Mouse (Mus musculus): Measurements from ENCODE around the gene Bard1. TPM values are rescaled to one million over a fixed set of nuclear protein-coding genes. Genes with fewer than 3 reads are reported as not detected.

The Bard1 gene
- total and polyA plus RNA-seq, 3 experiments, result 8.1 to 10.9 TPM; not detected in 1

GRCm38 (mm10) chr1:71056143-71056542, 46.8 kb downstream of the Bard1 start:
- no peak overlapping the region for H3K9ac ChIP-seq (ENCODE audit: control insufficient read depth, low read depth, low read length, poor library complexity, severe bottlenecking)
- no peak overlapping the region for H3K4me3 ChIP-seq (ENCODE audit: control insufficient read depth in 1 of 2, insufficient read depth in 1 of 2, low read depth in 2 of 2, low read length in 2 of 2)
- H3K79me2 ChIP-seq (ENCODE audit: control insufficient read depth, insufficient read depth, low read length, poor library complexity), result no peaks in the 10 kb centered on the region; the same call in 1 of the 2 replicates
- no peaks in the 10 kb centered on the region for H3K27me3 ChIP-seq (ENCODE audit: control insufficient read depth in 1 of 2, insufficient read depth in 2 of 2, low read length in 2 of 2)
- TF ChIP-seq TCF12 (IDR thresholded peaks at IDR 0.05; ENCODE audit: low read depth, low read length) (no peak), GATA1 (IDR thresholded peaks at IDR 0.05; ENCODE audit: low read depth, low read length) (peak; percentile 32; the same call in 1 of the 2 replicates)
- peaks cover 4 to 8% of the 10 kb centered on the region in 2 experiments; a peak in 3 of 4 replicates for H3K36me3 ChIP-seq (ENCODE audit: control insufficient read depth in 1 of 2, insufficient read depth in 2 of 2, low read length in 2 of 2)
- H3K27ac ChIP-seq (ENCODE audit: control insufficient read depth, low read depth, low read length), result no peak overlapping the region
- H3K4me1 ChIP-seq (ENCODE audit: control insufficient read depth in 1 of 2, insufficient read depth in 2 of 2, low read length in 2 of 2), result 0 out of 4 replicates have a peak, but pooled peaks cover 0 to 4% of the 10 kb centered on the region in 2 experiments
- DNase-seq (ENCODE audit: low read depth, low spot score), result peak; percentile 46
- no peaks in the 10 kb centered on the region for H3K9me3 ChIP-seq (replicated peaks; ENCODE audit: insufficient read depth, low read length)

- Histone ChIP-seq H3K79me2 (ENCODE audit: control insufficient read depth, insufficient read depth, low read length, poor library complexity) (no peaks in the 10 kb centered on the region; the same call in 1 of the 2 replicates), H3K27me3 (ENCODE audit: control insufficient read depth in 1 of 2, insufficient read depth in 2 of 2, low read length in 2 of 2) (no peaks in the 10 kb centered on the region), H3K4me1 (ENCODE audit: control insufficient read depth in 1 of 2, insufficient read depth in 2 of 2, low read length in 2 of 2) (0 out of 4 replicates have a peak, but pooled peaks cover 0 to 4% of the 10 kb centered on the region in 2 experiments), H3K9ac (ENCODE audit: control insufficient read depth, low read depth, low read length, poor library complexity, severe bottlenecking) (no peak overlapping the region), H3K36me3 (ENCODE audit: control insufficient read depth in 1 of 2, insufficient read depth in 2 of 2, low read length in 2 of 2) (peaks cover 4 to 8% of the 10 kb centered on the region in 2 experiments; a peak in 3 of 4 replicates), H3K9me3 (replicated peaks; ENCODE audit: insufficient read depth, low read length) (no peaks in the 10 kb centered on the region), H3K4me3 (ENCODE audit: control insufficient read depth in 1 of 2, insufficient read depth in 1 of 2, low read depth in 2 of 2, low read length in 2 of 2) (no peak overlapping the region), H3K27ac (ENCODE audit: control insufficient read depth, low read depth, low read length) (no peak overlapping the region)
- TF ChIP-seq USF2 (IDR thresholded peaks at IDR 0.05; ENCODE audit: borderline replicate concordance in 1 of 2, insufficient read depth in 1 of 2, low read depth in 1 of 2, low read length in 2 of 2) (no peak), RAD21 (IDR thresholded peaks at IDR 0.05; ENCODE audit: low read depth, low read length) (no peak), ELF1 (IDR thresholded peaks at IDR 0.05; ENCODE audit: low read depth, low read length) (no peak), JUND (IDR thresholded peaks at IDR 0.05; ENCODE audit: low read depth, low read length) (no peak), HCFC1 (IDR thresholded peaks at IDR 0.05; ENCODE audit: low read depth, low read length) (no peak), TCF12 (IDR thresholded peaks at IDR 0.05; ENCODE audit: low read depth, low read length) (no peak), ZNF384 (IDR thresholded peaks at IDR 0.05; ENCODE audit: low read depth, low read length) (no peak), CHD1 (IDR thresholded peaks at IDR 0.05; ENCODE audit: low read depth, low read length) (no peak), MYB (IDR thresholded peaks at IDR 0.05; ENCODE audit: low read depth, low read length) (no peak), ZMIZ1 (IDR thresholded peaks at IDR 0.05; ENCODE audit: low read depth, low read length) (no peak)
- no peak for DNase-seq (ENCODE audit: low read depth, low spot score)
Measured at GRCm38 (mm10) chr1:71055454-71055853, 47.5 kb downstream of the Bard1 start.

DNA sequence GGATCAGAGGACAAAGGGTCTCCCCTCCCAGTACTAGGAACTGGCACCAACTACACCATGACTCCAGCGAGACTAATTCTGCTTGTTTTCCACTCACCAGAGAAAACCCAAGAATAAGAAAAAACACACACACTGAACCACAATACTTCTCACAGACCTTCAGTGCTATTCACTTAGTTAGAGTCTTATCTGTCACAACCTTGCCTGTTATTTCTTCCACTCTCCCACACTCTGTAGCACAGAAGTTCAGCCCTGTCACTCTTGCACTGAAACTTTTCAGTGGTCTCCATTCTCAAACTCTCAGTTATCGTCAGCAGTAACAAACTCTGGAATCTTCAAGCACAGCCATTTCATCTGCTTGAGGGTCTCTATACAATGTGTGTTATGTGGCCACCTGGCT, 50.2 kb downstream of the Bard1 start:
- DNase-seq (ENCODE audit: low read depth, low spot score), result no peak
- TF ChIP-seq ZNF384 (IDR thresholded peaks at IDR 0.05; ENCODE audit: low read depth, low read length) (no peak), ELF1 (IDR thresholded peaks at IDR 0.05; ENCODE audit: low read depth, low read length) (no peak), USF1 (IDR thresholded peaks at IDR 0.05; ENCODE audit: low read depth, low read length) (no peak), MAX (IDR thresholded peaks at IDR 0.05; ENCODE audit: low read length) (no peak)
- no peak overlapping the region for H3K4me3 ChIP-seq (ENCODE audit: control insufficient read depth in 1 of 2, insufficient read depth in 1 of 2, low read depth in 2 of 2, low read length in 2 of 2)
- H3K27me3 ChIP-seq (ENCODE audit: control insufficient read depth in 1 of 2, insufficient read depth in 2 of 2, low read length in 2 of 2), result no peaks in the 10 kb centered on the region
- H3K4me1 ChIP-seq (ENCODE audit: control insufficient read depth in 1 of 2, insufficient read depth in 2 of 2, low read length in 2 of 2), result 0 out of 4 replicates have a peak, but pooled peaks cover 0 to 4% of the 10 kb centered on the region in 2 experiments
- H3K27ac ChIP-seq (ENCODE audit: control insufficient read depth, low read depth, low read length), result no peak overlapping the region
- H3K9ac ChIP-seq (ENCODE audit: control insufficient read depth, low read depth, low read length, poor library complexity, severe bottlenecking), result no peak overlapping the region
- H3K9me3 ChIP-seq (replicated peaks; ENCODE audit: insufficient read depth, low read length), result no peaks in the 10 kb centered on the region
- peaks cover 3 to 18% of the 10 kb centered on the region in 2 experiments; a peak in 3 of 4 replicates for H3K36me3 ChIP-seq (ENCODE audit: control insufficient read depth in 1 of 2, insufficient read depth in 2 of 2, low read length in 2 of 2)
- H3K79me2 ChIP-seq (ENCODE audit: control insufficient read depth, insufficient read depth, low read length, poor library complexity), result no peaks in the 10 kb centered on the region; the same call in 1 of the 2 replicates

All from MEL (cell line).